Mouse (Mus musculus): ENCODE data around the gene Mllt3. TPM values are rescaled to one million over a fixed set of nuclear protein-coding genes. Genes with fewer than 3 reads are reported as not detected.
A peak's percentile ranks its signal among the peaks of the same experiment; 100 is the strongest.

Mllt3 gene
- polyA plus RNA-seq, 1 experiment from 2014 or later, result 56.3 TPM

- no peaks in the 10 kb centered on the region for H3K9me3 ChIP-seq
- WGBS, result 77% methylated on average over 3 of the region's 3 CpGs
- H3K4me1 ChIP-seq, result peaks cover 14% of the 10 kb centered on the region; the same call in 1 of the 2 replicates
- no peaks in the 10 kb centered on the region for H3K36me3 ChIP-seq
- H3K27me3 ChIP-seq (ENCODE audit: insufficient read depth, poor library complexity, severe bottlenecking), result no peaks in the 10 kb centered on the region
- H3K27ac ChIP-seq, result no peak overlapping the region
- no peak overlapping the region for H3K4me3 ChIP-seq
- DNase-seq (ENCODE audit: low spot score), result no peak
Observed at GRCm38 (mm10) chr4:87957852-87958251, 75.3 kb downstream of the Mllt3 start.

DNA sequence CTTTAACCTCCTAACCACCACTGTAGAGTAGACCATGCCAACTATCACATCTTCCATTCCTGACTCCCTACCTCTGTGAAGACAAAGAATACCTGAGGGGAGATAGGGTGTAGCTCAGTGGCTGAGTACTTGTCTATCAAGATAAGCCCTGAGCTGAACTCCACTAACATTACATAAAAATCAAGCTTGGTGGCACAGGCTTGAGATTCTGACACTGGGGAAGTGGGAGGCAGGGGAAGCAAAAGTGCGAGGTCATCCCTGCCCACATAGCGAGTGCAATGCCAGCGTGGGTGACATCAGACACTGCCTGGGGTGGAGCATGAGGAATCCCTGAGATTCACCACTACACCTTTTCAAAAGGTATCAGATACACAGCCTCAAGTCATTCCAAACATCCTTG is 76.0 kb downstream of the Mllt3 start:
- Histone ChIP-seq H3K4me1 (peaks cover 14% of the 10 kb centered on the region; the same call in 1 of the 2 replicates), H3K4me3 (no peak overlapping the region), H3K27ac (no peak overlapping the region), H3K36me3 (no peaks in the 10 kb centered on the region), H3K27me3 (ENCODE audit: insufficient read depth, poor library complexity, severe bottlenecking) (no peaks in the 10 kb centered on the region), H3K9me3 (no peaks in the 10 kb centered on the region)
- WGBS, result 88% methylated on average over 3 of the region's 3 CpGs
- no peak for DNase-seq (ENCODE audit: low spot score)

- no peaks in the 10 kb centered on the region for H3K9me3 ChIP-seq
- no peak overlapping the region for H3K4me3 ChIP-seq
- H3K36me3 ChIP-seq, result no peaks in the 10 kb centered on the region
- no peaks in the 10 kb centered on the region for H3K27me3 ChIP-seq (ENCODE audit: insufficient read depth, poor library complexity, severe bottlenecking)
- no peak for DNase-seq (ENCODE audit: low spot score)
- WGBS, result 88% methylated on average over 2 of the region's 2 CpGs
- no peak overlapping the region for H3K27ac ChIP-seq
- peaks cover 14% of the 10 kb centered on the region; the same call in 1 of the 2 replicates for H3K4me1 ChIP-seq
Observed at GRCm38 (mm10) chr4:87955132-87955531, 78.0 kb downstream of the Mllt3 start.

- Histone ChIP-seq H3K9me3 (no peaks in the 10 kb centered on the region), H3K4me1 (peaks cover 14% of the 10 kb centered on the region; the same call in 1 of the 2 replicates), H3K27me3 (ENCODE audit: insufficient read depth, poor library complexity, severe bottlenecking) (no peaks in the 10 kb centered on the region), H3K27ac (no peak overlapping the region), H3K36me3 (no peaks in the 10 kb centered on the region), H3K4me3 (no peak overlapping the region)
- 78% methylated on average over 7 of the region's 7 CpGs for WGBS
- DNase-seq (ENCODE audit: low spot score), result no peak
Observed at GRCm38 (mm10) chr4:87954421-87955083, 78.6 kb downstream of the Mllt3 start.

DNA sequence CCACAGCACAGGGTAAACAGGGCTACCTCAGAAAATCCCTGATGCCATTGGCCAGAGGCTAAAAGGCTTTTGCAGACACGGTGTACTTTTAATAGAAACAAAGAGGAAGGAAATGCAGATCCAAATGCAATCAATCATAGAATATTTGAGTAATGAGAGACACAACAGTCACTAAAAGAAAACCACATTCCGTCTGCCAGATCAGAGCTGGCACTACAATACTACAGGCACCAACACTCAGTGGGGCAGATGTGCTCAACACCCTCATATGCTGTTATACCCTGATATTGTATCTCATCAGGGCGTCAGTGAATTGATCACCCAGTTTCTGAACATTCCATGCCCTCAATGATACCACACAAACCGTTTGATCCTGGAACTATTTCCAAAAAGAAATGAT is 79.4 kb downstream of the Mllt3 start:
- H3K27ac ChIP-seq, result no peak overlapping the region
- H3K4me1 ChIP-seq, result peaks cover 14% of the 10 kb centered on the region; the same call in 1 of the 2 replicates
- 79% methylated on average over 4 of the region's 4 CpGs for WGBS
- DNase-seq (ENCODE audit: low spot score), result no peak
- H3K27me3 ChIP-seq (ENCODE audit: insufficient read depth, poor library complexity, severe bottlenecking), result no peaks in the 10 kb centered on the region
- no peak overlapping the region for H3K4me3 ChIP-seq
- H3K9me3 ChIP-seq, result no peaks in the 10 kb centered on the region
- no peaks in the 10 kb centered on the region for H3K36me3 ChIP-seq

DNA sequence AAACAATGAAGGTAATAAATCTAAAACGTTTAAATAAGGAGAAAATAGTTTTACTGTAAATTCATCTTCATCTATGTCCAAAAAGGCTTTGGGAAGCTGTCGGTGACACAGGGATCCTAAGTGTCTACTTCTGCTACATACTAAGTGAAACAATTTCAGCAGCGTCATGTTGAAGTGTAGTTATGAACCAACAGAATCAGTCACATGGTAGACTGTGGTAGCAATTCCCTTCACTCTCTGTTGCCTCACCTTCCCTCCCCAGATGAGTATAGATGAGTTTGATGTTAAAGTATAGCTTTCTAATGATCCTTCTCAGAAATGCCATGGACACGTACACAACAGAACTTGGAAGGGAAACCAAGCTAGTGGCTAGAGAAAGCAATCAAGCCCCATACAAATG is 79.9 kb downstream of the Mllt3 start:
- H3K4me1 ChIP-seq, result peaks cover 14% of the 10 kb centered on the region; the same call in 1 of the 2 replicates
- H3K27me3 ChIP-seq (ENCODE audit: insufficient read depth, poor library complexity, severe bottlenecking), result no peaks in the 10 kb centered on the region
- no peak overlapping the region for H3K4me3 ChIP-seq
- H3K9me3 ChIP-seq, result no peaks in the 10 kb centered on the region
- DNase-seq (ENCODE audit: low spot score), result no peak
- H3K27ac ChIP-seq, result no peak overlapping the region
- H3K36me3 ChIP-seq, result no peaks in the 10 kb centered on the region
- WGBS, result 77% methylated on average over 4 of the region's 4 CpGs

- Histone ChIP-seq H3K27ac (no peak overlapping the region), H3K27me3 (ENCODE audit: insufficient read depth, poor library complexity, severe bottlenecking) (no peaks in the 10 kb centered on the region), H3K36me3 (no peaks in the 10 kb centered on the region), H3K9me3 (no peaks in the 10 kb centered on the region), H3K4me3 (no peak overlapping the region), H3K4me1 (peaks cover 16% of the 10 kb centered on the region; the same call in 1 of the 2 replicates)
- DNase-seq (ENCODE audit: low spot score), result no peak
- 68% methylated on average over 6 of the region's 6 CpGs for WGBS
Observed at GRCm38 (mm10) chr4:87949451-87949850, 83.7 kb downstream of the Mllt3 start.

DNA sequence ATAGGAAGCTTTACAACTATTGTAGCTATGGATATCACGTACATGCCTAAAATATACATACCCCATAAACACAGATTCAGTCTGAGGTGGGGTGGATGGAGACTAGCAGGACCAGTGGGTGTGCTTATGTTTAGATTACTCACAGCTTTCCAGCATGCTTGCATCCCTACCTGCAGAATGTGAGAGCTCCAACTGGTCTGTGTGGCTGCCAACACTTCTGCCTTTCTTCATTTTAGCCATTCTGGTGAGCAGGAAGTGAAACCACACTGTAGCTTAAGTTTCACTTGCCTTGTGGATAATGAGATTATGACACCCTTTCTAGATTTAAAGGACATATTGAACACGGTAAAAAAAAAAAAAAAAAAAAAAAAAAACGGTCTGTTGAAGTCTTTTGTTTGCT is 88.8 kb downstream of the Mllt3 start:
- Histone ChIP-seq H3K27me3 (ENCODE audit: insufficient read depth, poor library complexity, severe bottlenecking) (no peaks in the 10 kb centered on the region), H3K36me3 (no peaks in the 10 kb centered on the region), H3K4me1 (peaks cover 13% of the 10 kb centered on the region), H3K4me3 (no peak overlapping the region), H3K27ac (no peak overlapping the region), H3K9me3 (no peaks in the 10 kb centered on the region)
- WGBS, result 86% methylated on average over 3 of the region's 3 CpGs
- no peak for DNase-seq (ENCODE audit: low spot score)

- WGBS, result 75% methylated on average over 8 of the region's 8 CpGs
- Histone ChIP-seq H3K27ac (no peak overlapping the region), H3K27me3 (ENCODE audit: insufficient read depth, poor library complexity, severe bottlenecking) (no peaks in the 10 kb centered on the region), H3K9me3 (no peaks in the 10 kb centered on the region), H3K36me3 (no peaks in the 10 kb centered on the region), H3K4me1 (peaks cover 13% of the 10 kb centered on the region), H3K4me3 (no peak overlapping the region)
- DNase-seq (ENCODE audit: low spot score), result no peak
Observed at GRCm38 (mm10) chr4:87942921-87943403, 90.2 kb downstream of the Mllt3 start.

GRCm38 (mm10) chr4:87939474-87940154 is 93.5 kb downstream of the Mllt3 start:
- DNase-seq (ENCODE audit: low spot score), result no peak
- Histone ChIP-seq H3K36me3 (no peaks in the 10 kb centered on the region), H3K27ac (no peak overlapping the region), H3K9me3 (no peaks in the 10 kb centered on the region), H3K27me3 (ENCODE audit: insufficient read depth, poor library complexity, severe bottlenecking) (no peaks in the 10 kb centered on the region), H3K4me1 (peaks cover 12% of the 10 kb centered on the region), H3K4me3 (no peak overlapping the region)
- WGBS, result 85% methylated on average over 7 of the region's 7 CpGs

DNA sequence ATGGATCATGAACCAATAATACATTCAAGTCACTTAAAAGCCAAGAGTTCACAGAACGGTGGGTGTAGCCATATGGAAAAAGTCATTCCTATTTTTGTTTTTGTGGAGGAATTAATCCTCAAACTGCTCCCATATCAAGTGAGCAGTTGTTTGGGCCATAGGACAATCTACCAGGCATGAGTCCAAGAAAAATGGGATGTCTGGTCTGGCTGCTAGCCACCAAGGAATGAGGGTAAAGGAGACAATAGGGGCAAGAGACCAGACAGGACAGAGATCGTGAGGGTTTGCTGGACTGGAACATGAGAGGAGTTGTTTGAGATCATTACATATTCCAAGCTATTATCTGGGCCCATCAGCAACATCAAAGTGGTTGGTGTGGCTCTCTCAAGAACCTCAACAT is 96.8 kb downstream of the Mllt3 start:
- H3K36me3 ChIP-seq, result no peaks in the 10 kb centered on the region
- no peak for DNase-seq (ENCODE audit: low spot score)
- peaks cover 24% of the 10 kb centered on the region for H3K4me1 ChIP-seq
- H3K9me3 ChIP-seq, result no peaks in the 10 kb centered on the region
- 77% methylated on average over 2 of the region's 2 CpGs for whole genome bisulfite sequencing
- H3K27ac ChIP-seq, result no peak overlapping the region
- H3K4me3 ChIP-seq, result no peak overlapping the region
- no peaks in the 10 kb centered on the region for H3K27me3 ChIP-seq (ENCODE audit: insufficient read depth, poor library complexity, severe bottlenecking)

DNA sequence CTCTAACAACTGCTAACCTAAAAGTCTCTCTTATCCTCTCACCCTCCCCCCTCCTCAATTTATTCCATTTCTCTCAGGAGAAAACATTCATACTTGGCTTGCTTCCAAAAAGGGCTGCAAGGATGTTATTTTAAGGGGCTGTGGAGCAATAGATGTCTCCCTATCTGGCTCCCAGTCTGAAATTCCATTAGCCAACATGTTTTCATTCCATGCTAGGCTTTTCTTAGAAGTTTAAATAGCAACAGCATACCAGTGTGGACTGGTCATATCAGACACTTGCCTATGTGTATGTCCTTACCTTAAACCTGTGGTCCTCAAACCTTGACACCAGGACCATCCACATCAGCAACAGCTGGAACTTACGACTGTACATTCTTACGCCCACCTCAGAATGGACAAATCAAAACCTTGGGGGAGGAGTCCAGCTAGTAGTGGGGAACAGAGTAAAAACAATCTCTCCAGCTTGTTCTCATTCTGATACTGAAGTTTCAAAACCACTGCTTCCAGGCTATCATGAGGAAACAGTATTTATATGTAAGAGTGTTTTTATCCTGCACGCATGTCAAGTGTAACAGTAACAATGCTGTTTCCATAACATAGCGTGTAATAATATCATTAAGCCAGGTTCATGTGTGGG is 99.3 kb downstream of the Mllt3 start:
- Histone ChIP-seq H3K4me1 (peaks cover 30% of the 10 kb centered on the region), H3K36me3 (no peaks in the 10 kb centered on the region), H3K27ac (peak overlapping the region; percentile 73), H3K4me3 (0 out of 2 replicates have a peak overlapping the region, but pooled peaks have one; percentile 15), H3K27me3 (ENCODE audit: insufficient read depth, poor library complexity, severe bottlenecking) (no peaks in the 10 kb centered on the region), H3K9me3 (no peaks in the 10 kb centered on the region)
- no peak for DNase-seq (ENCODE audit: low spot score)
- 49% methylated on average over 4 of the region's 4 CpGs for WGBS
